Mouse (Mus musculus) urinary bladder, postnatal 10 days (tissue): ENCODE results near the gene Gm8020.
"Not testable (repeated sequence)": the region's sequence is repeated elsewhere in the genome, so short reads cannot be mapped to it uniquely, and the experiment has no call there.

Experiments used
- DNase-seq: peaks from one replicate; pipeline ENCODE4 v3.0.0; 2022; ENCODE audit warnings: low spot score

Gene Gm8020

DNA sequence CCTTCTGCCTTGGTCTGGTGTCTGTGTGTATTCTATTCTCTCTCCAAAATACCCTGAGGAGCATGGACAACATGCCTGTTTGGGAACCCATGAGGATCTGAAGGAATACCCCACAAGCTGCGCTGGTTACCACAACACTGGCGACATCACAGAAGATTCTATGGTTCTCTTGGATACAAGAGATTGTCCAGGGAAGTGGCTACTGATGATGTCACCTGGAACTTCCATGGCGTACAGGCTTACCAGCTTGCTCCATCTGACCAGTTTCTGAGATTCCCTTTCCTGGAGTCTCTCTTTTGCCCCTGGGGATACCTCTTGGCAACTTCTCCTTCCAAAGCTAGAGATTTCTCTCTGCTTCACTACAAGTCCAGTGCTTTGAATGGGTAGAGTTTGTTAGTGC lies at the start of gene Gm8020:
TSS of gene Gm8020 (minus strand) at position 101 of the 400 bp plus-strand sequence.
- DNase-seq: not testable (repeated sequence)

DNA sequence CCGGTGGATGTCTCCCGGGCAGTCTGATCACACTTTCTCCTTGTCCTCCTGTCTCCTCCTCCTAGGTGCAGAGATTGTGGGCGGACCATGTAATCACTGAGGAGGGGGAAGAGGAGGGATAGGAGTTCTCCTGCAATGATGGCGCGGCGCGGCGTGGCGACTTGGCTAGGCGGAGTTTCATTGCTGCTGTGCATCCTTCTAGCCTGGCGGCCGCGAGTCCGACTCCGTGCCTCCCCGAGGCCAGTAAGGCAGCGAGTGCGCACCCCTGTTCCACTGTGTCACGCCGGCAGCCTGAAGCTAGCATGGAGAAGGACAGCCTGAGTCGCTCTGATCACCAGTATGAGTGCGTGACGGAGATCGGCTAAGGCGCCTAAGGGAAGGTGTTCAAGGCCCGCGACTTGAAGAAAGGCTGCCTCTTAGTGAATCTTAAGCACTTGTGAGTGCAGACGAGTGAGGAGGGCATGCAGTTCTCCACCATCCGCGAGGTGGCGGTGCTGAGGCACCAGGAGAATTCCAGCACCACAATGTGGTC lies 41.1 kb upstream of the Gm8020 start:
- not testable (repeated sequence) for DNase-seq

DNA sequence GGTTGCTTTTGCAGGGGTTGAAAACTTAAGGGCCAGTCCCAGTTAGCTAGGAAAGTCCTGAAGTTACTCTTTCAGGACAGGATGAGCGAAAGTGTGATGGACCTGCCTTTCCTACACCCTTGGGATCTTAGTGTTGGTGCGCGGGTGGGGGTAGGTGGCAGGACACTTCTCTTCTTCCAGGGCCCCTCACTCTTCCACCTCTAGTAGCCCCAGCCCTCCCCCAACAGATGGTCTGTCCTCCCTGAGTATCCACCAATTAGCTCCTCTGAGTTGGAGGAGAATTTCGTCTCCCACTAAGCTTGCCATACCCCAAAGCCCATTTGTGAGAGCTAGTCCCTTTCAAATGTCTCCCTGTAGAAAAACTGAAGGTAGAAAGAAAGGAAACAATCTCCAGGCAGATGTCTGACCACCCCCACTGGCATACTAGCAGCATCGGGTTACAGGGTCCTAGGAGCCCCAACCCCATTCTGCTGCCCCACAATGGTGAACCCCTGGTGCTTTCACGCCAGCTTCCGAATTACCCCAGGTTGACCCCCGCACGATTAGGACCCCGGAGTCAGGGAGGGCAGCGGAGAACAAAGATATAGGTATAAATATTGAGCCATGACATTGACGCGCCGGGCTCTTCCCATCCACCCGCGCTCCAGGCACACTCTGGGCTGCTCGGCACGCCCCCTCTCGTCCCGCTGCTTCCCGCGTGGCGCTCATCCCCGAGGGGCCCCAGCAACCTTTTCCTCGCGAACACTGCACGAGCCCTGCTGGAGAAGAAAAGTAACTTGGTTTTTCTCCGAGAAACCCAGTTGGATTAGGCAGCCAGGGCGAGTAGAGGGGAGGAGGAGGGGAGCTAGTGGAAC lies 40.4 kb upstream of the Gm8020 start:
- not testable (repeated sequence) for DNase-seq

DNA sequence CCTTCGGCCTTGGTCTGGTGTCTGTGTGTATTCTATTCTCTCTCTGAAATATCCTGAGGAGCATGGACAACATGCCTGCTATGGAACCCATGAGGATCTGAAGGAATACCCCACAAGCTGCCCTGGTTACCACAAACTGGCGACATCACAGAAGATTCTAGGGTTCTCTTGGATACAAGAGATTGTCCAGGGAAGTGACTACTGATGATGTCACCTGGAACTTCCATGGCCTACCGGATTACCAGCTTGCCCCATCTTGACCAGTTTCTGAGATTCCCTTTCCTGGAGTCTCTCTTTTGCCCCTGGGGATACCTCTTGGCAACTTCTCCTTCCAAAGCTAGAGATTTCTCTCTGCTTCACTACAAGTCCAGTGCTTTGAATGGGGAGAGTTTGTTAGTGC lies 22.0 kb upstream of the Gm8020 start, which contains the start of gene Gm8024:
TSS of gene Gm8024 (minus strand) at position 101 of the 400 bp plus-strand sequence.
- DNase-seq: not testable (repeated sequence)

DNA sequence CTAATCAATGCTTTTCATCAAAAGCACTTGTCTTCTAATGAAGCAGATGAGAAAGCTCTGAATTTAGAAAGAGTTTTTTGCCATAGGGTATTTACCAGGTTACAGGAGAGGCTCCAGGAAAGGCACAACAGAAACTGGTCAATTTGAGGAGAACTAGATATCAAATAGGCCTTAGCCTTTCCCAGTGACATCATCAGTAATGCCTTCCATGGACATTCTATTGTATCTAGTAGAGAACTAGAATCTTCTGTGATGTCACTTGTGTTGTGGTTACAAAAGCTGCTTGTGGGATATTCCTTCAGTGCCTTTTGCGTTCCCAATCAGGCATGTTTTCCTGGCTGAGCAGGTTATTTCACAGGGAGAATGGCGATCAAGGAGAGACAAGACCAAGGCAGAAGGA lies 38.6 kb downstream of the Gm8020 start, which contains the start of gene Gm8011:
TSS of gene Gm8011 (plus strand) at position 301 of the 400 bp plus-strand sequence.
- DNase-seq: not testable (repeated sequence)
